Mouse (Mus musculus) neural tube, embryonic 12.5 days (tissue): ENCODE data around the gene Nptn. TPM values are rescaled to one million over a fixed set of nuclear protein-coding genes. Genes with fewer than 3 reads are reported as not detected.

Source experiments
- ATAC-seq: fragments of 200-750 bp; cut with Nextera tagmentation; 2 replicates; pipeline ENCODE4 v1.8.0; 2017; ENCODE audit warnings: low read depth, mild to moderate bottlenecking, moderate TSS enrichment, moderate library complexity; ENCODE audit not compliant: low FRiP score
- H3K27ac ChIP-seq: fragments of 300-500 bp; sonication (generic); 2 replicates; pipeline ENCODE4 v1.5.1; 2016
- H3K27me3 ChIP-seq: fragments of 300-500 bp; sonication (generic); replicated peaks from 2 replicates; pipeline ENCODE4 v1.6.1; 2016; ENCODE audit warnings: mild to moderate bottlenecking
- H3K36me3 ChIP-seq: fragments of 300-500 bp; sonication (generic); 2 replicates; pipeline ENCODE4 v1.6.1; 2016; ENCODE audit warnings: mild to moderate bottlenecking
- H3K4me1 ChIP-seq: fragments of 300-500 bp; sonication (generic); 2 replicates; pipeline ENCODE4 v1.6.1; 2016
- H3K4me2 ChIP-seq: fragments of 300-500 bp; sonication (generic); replicated peaks from 2 replicates; pipeline ENCODE4 v1.6.1; 2016; ENCODE audit warnings: mild to moderate bottlenecking
- H3K4me3 ChIP-seq: fragments of 300-500 bp; sonication (generic); 2 replicates; pipeline ENCODE4 v1.5.1; 2016
- H3K9ac ChIP-seq: fragments of 300-500 bp; sonication (generic); 2 replicates; pipeline ENCODE4 v1.6.1; 2016; ENCODE audit warnings: mild to moderate bottlenecking
- H3K9me3 ChIP-seq: fragments of 300-500 bp; sonication (generic); 2 replicates; pipeline ENCODE4 v1.6.1; 2016; ENCODE audit warnings: mild to moderate bottlenecking
- WGBS: fragments of 180-500 bp; shearing (Covaris S2); methylation state at CpG from one replicate; pipeline ENCODE4 v1.1.7; 2016; 5-methylcytosine and 5-hydroxymethylcytosine counted together
- polyA plus RNA-seq: library from polyadenylated mRNA; unstranded; fragments of >200 nt; fragmentation: Nextera tagmentation; extraction: Ambion mirVana; gene quantifications from 2 replicates; pipeline ENCODE4 v1.2.1, GENCODE M21; 2016

The Nptn gene
- 86.5 and 91.0 TPM in 2 replicates for polyA plus RNA-seq

DNA sequence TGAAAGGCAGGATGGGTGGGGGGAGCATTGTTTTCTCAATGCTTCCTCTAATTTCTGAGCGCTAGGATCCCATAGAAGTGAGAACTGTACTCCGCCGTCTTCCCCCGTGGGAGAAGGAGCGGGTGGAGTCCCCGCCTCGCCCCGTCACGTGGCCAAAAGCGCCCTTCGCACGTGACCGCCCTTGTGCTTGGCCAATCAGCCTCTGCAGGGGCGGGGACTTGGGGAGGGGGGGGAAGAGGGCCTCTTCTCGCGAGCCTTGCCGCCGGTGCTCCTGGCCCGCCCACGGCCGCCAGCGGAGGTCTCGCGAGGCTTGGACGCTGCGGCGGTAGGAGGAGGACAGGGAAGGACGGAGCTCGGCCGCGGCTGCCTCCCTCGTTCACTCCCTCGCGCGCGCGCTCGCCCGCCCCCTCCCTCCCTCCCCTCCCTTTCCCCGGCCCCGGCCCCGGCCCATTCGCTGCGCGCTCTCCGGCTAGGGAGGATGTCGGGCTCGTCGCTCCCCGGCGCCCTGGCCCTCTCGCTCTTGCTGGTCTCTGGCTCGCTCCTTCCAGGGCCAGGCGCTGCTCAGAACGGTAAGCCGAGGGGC is at the start of gene Nptn:
Gene Nptn, plus strand, starts transcription at position 283 of the 583 bp plus-strand sequence.
- WGBS = under 1% methylated on average over 49 of the region's 56 CpGs
- H3K27me3 ChIP-seq = no peaks in the 10 kb centered on the region

DNA sequence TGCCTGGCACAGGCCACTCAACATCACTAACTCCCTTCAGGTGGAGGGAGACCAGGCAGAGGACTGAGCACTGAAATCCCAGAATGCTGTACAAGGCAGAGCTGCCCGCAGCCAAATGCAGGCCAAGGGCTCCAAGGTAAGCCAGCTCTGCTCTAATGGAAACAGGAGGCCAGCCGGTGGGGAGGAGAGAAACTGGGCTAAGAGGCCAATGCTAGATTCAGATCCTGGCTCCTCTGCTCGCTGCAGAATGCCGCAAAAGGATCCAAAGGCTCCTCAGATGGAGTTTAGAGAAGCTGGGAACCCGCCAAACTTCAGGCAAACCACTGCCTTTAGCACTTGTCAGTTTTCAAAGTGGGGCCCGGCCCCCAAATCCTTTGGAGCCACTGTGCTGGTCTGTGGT is 48.7 kb upstream of the Nptn start:
- Histone ChIP-seq H3K27me3 (no peaks in the 10 kb centered on the region), H3K36me3 (peaks cover 36% of the 10 kb centered on the region), H3K4me3 (no peak overlapping the region), H3K4me1 (0 out of 2 replicates have a peak, but pooled peaks cover 3% of the 10 kb centered on the region), H3K4me2 (no peak overlapping the region), H3K9ac (no peak overlapping the region), H3K27ac (no peak overlapping the region), H3K9me3 (no peaks in the 10 kb centered on the region)
- no peak for ATAC-seq
- WGBS = 95% methylated on average over 6 of the region's 6 CpGs

More for the DNA sequence above, at the start of gene Nptn:
- peak within 1 kb of the TSS; percentile 76 for H3K4me2 ChIP-seq
- ATAC-seq = peak; percentile 99
- H3K4me1 ChIP-seq = peaks cover 9% of the 10 kb centered on the region
- no peaks in the 10 kb centered on the region for H3K36me3 ChIP-seq
- H3K27ac ChIP-seq = peak within 1 kb of the TSS; percentile 98
- H3K4me3 ChIP-seq = peak within 1 kb of the TSS; percentile 88
- H3K9ac ChIP-seq = peak within 1 kb of the TSS; percentile 98
- H3K9me3 ChIP-seq = no peaks in the 10 kb centered on the region

DNA sequence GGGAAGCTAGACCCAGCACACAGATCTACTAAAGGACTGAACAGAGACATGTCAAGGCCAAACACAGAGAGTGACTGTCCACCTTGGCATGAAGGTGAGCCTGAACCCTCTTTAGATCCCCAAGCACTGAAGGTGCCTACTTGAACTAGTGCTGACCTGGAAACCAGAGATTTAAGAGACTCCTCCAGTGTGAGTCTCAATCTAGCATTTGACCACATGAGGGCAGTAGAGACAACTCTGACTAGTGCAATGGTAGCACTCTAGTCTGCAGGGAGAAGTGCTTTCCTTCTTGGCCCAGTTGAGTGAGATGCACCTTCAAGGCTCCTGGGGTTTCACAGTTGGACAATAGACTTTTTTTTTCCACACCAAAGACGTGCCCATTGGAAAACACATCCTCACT is 47.3 kb upstream of the Nptn start:
- peaks cover 43% of the 10 kb centered on the region for H3K36me3 ChIP-seq
- H3K9ac ChIP-seq = no peak overlapping the region
- H3K4me1 ChIP-seq = 0 out of 2 replicates have a peak, but pooled peaks cover 3% of the 10 kb centered on the region
- H3K4me2 ChIP-seq = no peak overlapping the region
- no peaks in the 10 kb centered on the region for H3K27me3 ChIP-seq
- no peak overlapping the region for H3K4me3 ChIP-seq
- 28% methylated on average over 1 of the region's 1 CpGs for WGBS
- ATAC-seq = no peak
- no peak overlapping the region for H3K27ac ChIP-seq
- no peaks in the 10 kb centered on the region for H3K9me3 ChIP-seq

DNA sequence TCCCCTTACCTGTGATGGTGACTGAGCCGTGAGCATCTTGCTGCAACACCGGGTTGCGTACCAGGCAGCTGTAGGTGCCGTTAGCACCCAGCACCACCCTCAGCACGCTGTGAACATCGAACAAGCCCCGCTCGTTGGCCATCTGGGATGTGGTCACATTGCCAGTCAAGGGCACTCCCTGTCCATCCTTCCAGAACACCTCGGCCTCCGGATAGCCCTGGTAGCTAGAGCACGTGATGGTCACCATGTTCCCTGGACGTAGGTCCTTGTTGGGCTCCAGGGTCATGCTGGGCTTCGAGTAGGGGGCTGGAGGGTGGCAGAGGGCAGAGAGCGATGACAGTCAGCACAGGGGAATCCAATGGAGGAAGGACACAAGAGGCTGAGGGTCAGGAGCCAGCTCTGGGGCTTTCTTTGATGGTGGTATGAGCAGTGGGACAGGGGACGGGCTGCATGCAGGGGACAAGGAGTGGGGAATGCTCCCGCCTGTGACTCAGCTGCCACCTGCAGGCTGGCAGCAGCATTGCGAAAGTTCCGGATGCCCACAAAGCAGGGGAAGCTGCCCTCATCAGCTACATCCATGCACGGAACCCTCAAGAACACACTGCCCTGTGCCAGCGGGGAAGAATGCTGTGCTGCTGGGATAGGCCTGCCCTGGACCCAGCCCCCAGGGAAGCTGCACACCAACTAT is 46.4 kb upstream of the Nptn start:
- no peaks in the 10 kb centered on the region for H3K9me3 ChIP-seq
- 0 out of 2 replicates have a peak, but pooled peaks cover 3% of the 10 kb centered on the region for H3K4me1 ChIP-seq
- no peak overlapping the region for H3K9ac ChIP-seq
- WGBS = 80% methylated on average over 20 of the region's 20 CpGs
- no peak overlapping the region for H3K4me2 ChIP-seq
- H3K27me3 ChIP-seq = no peaks in the 10 kb centered on the region
- H3K27ac ChIP-seq = no peak overlapping the region
- no peak for ATAC-seq
- peaks cover 37% of the 10 kb centered on the region for H3K36me3 ChIP-seq
- H3K4me3 ChIP-seq = no peak overlapping the region

DNA sequence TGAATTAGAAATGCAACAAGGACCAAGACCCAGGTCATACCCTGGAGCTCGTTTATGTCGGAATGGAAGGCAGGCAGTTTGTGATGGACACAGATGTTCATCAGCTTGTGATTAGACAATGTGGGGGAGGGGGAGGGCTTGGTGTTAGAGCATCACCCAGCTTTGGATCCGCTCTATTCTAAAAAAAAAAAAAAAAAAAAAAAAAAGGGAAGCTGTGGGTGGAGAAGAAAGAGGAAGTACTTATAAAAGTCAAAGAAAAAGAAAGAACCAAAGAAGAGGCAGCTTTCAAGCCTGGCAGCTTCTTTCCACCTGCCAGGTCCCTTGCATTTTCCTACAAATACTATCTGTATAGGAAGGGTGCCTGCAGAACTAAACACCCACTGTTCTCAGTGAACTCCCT is 44.3 kb upstream of the Nptn start:
- Histone ChIP-seq H3K4me3 (no peak overlapping the region), H3K36me3 (peaks cover 31% of the 10 kb centered on the region), H3K27ac (no peak overlapping the region), H3K9me3 (no peaks in the 10 kb centered on the region), H3K9ac (no peak overlapping the region), H3K4me2 (no peak overlapping the region), H3K4me1 (peaks cover 12% of the 10 kb centered on the region), H3K27me3 (no peaks in the 10 kb centered on the region)
- 82% methylated on average over 3 of the region's 3 CpGs for WGBS
- ATAC-seq = no peak

DNA sequence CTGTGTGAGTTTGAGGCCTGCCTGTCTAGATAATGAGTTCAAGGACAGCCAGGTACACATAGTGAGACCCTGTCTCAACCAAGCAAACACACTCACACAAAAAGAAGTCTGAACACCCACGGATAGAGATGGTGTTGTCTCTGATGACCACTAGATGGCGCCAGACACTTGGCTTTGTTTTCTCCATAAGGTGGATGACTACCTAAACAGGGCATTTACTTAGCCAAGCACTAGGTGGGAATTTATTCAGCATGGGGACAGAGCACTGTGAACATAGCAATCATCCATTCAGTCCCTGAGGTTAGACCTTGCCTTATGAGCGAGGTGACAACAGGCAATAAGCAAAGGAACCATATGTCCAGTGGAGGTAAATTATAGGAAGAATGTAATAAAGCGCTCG is 42.2 kb upstream of the Nptn start:
- no peak overlapping the region for H3K4me2 ChIP-seq
- H3K4me3 ChIP-seq = no peak overlapping the region
- peaks cover 26% of the 10 kb centered on the region for H3K36me3 ChIP-seq
- H3K27ac ChIP-seq = no peak overlapping the region
- H3K9me3 ChIP-seq = no peaks in the 10 kb centered on the region
- WGBS = 53% methylated on average over 5 of the region's 5 CpGs
- peaks cover 12% of the 10 kb centered on the region for H3K4me1 ChIP-seq
- no peak overlapping the region for H3K9ac ChIP-seq
- H3K27me3 ChIP-seq = no peaks in the 10 kb centered on the region
- ATAC-seq = peak; percentile 53; the same call in 1 of the 2 replicates

DNA sequence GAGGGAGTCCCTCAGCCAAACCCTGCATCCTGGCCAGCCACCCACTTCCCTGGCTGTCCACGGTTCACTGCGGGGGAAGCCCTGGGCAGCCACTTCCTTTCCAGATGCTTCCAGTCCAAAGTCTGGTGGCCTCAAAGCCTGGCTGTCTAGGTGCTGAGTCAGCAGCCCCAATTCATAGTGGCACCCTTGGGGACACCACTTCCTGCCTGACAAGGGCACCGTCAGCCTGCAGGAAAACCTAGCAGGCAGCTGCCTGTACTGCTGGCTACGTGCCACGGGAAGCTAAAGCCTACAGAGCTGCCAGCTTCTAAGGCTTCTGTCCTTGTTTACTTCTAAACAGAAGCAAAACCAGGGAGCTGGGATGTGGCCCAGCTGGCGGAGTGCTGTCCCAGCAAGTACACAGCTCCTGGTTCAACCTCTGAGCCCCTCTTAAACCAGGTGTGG is 40.1 kb upstream of the Nptn start:
- Histone ChIP-seq H3K4me3 (no peak overlapping the region), H3K4me1 (peaks cover 8% of the 10 kb centered on the region), H3K36me3 (peaks cover 16% of the 10 kb centered on the region), H3K4me2 (no peak overlapping the region), H3K27ac (peak overlapping the region; percentile 2; the same call in 1 of the 2 replicates), H3K9me3 (no peaks in the 10 kb centered on the region), H3K9ac (0 out of 2 replicates have a peak overlapping the region, but pooled peaks have one; percentile 26), H3K27me3 (no peaks in the 10 kb centered on the region)
- no peak for ATAC-seq
- WGBS = 71% methylated on average over 6 of the region's 6 CpGs

DNA sequence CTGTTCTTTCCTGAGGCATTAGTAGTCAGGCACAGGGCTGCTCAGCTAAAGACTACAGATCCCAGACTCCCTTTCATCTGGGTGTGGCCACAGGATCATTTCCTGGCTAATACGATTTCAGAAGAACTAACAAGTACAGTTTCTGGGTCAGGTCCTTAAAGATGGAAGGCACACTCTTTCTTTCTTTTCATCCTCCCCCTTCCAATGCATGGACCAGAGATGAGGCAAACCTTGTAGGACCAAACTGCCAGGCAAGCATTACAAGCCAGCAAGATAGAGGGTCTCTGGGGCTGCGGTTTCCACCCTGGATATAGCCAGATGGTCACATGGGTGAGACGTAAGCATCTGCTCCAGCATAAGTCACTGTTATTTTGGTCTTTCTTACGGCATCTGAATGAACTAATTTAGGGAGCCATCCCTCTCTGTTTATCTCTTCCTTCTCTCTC is 37.1 kb upstream of the Nptn start:
- no peak overlapping the region for H3K9ac ChIP-seq
- no peak overlapping the region for H3K27ac ChIP-seq
- no peak overlapping the region for H3K4me3 ChIP-seq
- no peak for ATAC-seq
- H3K4me2 ChIP-seq = no peak overlapping the region
- 65% methylated on average over 4 of the region's 4 CpGs for WGBS
- no peaks in the 10 kb centered on the region for H3K27me3 ChIP-seq
- H3K9me3 ChIP-seq = no peaks in the 10 kb centered on the region
- no peaks in the 10 kb centered on the region for H3K36me3 ChIP-seq
- peaks cover 11% of the 10 kb centered on the region for H3K4me1 ChIP-seq

DNA sequence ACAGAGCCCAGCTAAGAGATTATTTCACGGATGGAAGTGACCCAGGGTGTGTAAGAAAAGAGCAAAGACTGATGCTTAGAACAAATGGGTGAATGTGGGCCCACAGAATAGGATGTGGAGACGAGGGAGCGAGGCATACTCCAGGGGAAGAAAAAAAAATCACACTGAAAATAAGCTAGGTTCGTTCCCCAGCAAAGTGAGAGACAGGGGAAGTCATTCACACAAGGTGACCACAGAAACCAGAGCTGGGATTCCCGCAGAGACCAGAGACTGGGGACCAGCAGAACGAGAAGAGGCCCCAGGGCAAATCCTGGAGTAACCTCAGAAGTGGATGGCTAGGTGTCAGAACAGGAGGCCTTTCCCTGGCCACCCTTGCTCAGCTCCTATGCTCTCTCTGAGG is 36.6 kb upstream of the Nptn start:
- Histone ChIP-seq H3K27ac (no peak overlapping the region), H3K9ac (no peak overlapping the region), H3K36me3 (no peaks in the 10 kb centered on the region), H3K4me3 (no peak overlapping the region), H3K27me3 (no peaks in the 10 kb centered on the region), H3K4me1 (peaks cover 11% of the 10 kb centered on the region), H3K9me3 (no peaks in the 10 kb centered on the region), H3K4me2 (no peak overlapping the region)
- ATAC-seq = no peak
- WGBS = 77% methylated on average over 6 of the region's 6 CpGs

DNA sequence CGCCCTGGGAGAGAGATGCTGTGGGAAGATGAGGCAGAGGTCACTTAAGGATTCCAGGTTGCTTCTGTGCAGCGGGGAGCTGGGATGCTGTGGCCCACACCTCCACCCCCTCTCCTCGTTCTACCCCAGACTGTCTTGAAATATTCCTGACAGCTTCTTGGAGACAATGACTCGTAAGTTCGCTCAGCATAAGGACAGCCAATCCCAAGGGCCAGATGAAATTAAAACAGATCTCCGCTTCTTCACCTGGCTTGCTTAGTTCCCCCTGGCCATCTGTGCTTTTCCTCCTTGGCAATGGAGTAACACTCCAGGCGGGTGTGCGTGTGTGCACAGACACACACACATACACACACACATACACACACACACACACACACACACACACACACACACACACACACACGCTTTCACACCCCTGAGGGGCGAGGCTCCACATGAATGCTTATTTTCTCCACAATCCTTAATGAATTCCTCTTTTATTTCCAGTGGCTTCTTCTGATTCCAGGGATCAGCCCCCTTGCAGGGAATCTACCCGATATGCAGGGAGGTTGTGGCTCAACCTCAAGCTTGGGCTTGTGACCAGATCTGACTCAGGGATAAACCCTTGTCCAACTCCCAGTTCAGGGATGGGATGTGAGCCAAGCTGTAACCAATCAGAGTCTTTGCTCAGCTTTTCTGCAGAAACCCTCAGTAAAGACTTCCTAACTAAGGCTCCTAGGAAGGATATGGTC is 35.2 kb upstream of the Nptn start:
- H3K4me2 ChIP-seq = no peak overlapping the region
- no peaks in the 10 kb centered on the region for H3K27me3 ChIP-seq
- no peak overlapping the region for H3K27ac ChIP-seq
- peaks cover 10% of the 10 kb centered on the region for H3K4me1 ChIP-seq
- ATAC-seq = no peak
- 0 out of 2 replicates have a peak, but pooled peaks cover 3% of the 10 kb centered on the region for H3K36me3 ChIP-seq
- H3K9me3 ChIP-seq = no peaks in the 10 kb centered on the region
- WGBS = 86% methylated on average over 11 of the region's 11 CpGs
- no peak overlapping the region for H3K4me3 ChIP-seq
- H3K9ac ChIP-seq = no peak overlapping the region

DNA sequence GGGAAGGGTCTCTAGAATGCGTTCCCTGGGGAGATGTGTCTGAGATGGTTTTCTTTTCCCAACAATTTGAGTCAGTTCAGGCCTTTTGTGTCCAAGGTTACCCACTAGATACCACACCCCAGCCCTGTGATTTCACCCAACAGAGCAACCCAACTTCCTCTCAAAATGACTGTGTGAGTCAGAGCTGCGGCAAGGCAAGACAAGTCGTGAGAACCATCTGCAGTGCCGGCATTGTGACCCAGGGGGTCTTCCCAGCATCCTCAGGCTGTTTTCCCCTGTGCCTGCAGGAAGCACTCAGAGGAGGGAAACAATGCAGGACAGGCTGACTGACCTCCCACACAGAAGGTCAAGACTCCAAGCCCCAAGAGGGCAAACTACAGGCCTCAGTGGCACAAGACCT is 33.1 kb upstream of the Nptn start:
- H3K4me2 ChIP-seq = no peak overlapping the region
- H3K9ac ChIP-seq = no peak overlapping the region
- 45% methylated on average over 4 of the region's 4 CpGs for WGBS
- peaks cover 10% of the 10 kb centered on the region for H3K4me1 ChIP-seq
- H3K4me3 ChIP-seq = no peak overlapping the region
- ATAC-seq = no peak
- no peak overlapping the region for H3K27ac ChIP-seq
- 0 out of 2 replicates have a peak, but pooled peaks cover 3% of the 10 kb centered on the region for H3K36me3 ChIP-seq
- no peaks in the 10 kb centered on the region for H3K9me3 ChIP-seq
- H3K27me3 ChIP-seq = no peaks in the 10 kb centered on the region

DNA sequence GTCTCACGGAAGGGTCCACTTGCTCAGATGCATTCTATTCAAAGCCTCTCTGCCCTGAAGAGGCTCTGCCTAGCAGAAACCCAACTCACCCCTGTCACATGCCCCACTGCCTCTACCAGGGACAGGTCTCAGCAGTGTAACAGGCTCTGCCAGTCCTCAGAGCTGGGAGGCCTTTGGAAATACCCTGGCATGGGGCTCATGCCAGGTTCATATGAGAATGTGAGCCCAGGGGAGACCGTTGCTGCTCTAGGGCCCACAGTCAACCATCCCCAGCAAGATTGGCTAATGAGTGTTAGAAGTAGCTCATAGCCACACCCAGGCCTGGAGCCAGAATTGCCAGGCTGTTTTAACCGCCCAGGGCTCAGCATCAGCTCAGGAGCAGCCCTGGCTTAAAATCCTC is 32.3 kb upstream of the Nptn start:
- H3K27ac ChIP-seq = no peak overlapping the region
- ATAC-seq = no peak
- no peaks in the 10 kb centered on the region for H3K9me3 ChIP-seq
- no peaks in the 10 kb centered on the region for H3K27me3 ChIP-seq
- no peak overlapping the region for H3K9ac ChIP-seq
- WGBS = 77% methylated on average over 3 of the region's 3 CpGs
- peaks cover 15% of the 10 kb centered on the region for H3K4me1 ChIP-seq
- no peak overlapping the region for H3K4me2 ChIP-seq
- H3K4me3 ChIP-seq = no peak overlapping the region
- 0 out of 2 replicates have a peak, but pooled peaks cover 3% of the 10 kb centered on the region for H3K36me3 ChIP-seq
